Mouse (Mus musculus) forebrain, embryonic 14.5 days (tissue): Measurements from ENCODE around the gene Taf3. TPM values are rescaled to one million over a fixed set of nuclear protein-coding genes. Genes with fewer than 3 reads are reported as not detected.

Experiments used
- ATAC-seq: fragments of 200-750 bp; cut with Nextera tagmentation; 2 replicates; pipeline ENCODE4 v1.8.0; 2017; ENCODE audit warnings: mild to moderate bottlenecking, moderate library complexity
- DNase-seq: peaks from one replicate; pipeline ENCODE4 v3.0.0-alpha.2; 2015; ENCODE audit warnings: low spot score
- H3K27ac ChIP-seq: fragments of 300-500 bp; sonication (generic); 2 replicates; pipeline ENCODE4 v1.5.1; 2014; ENCODE audit warnings: low read depth, mild to moderate bottlenecking, control low read depth, low read length, moderate library complexity
- H3K27me3 ChIP-seq: fragments of 300-500 bp; sonication (generic); replicated peaks from 2 replicates; pipeline ENCODE4 v1.6.1; 2014; ENCODE audit warnings: low read length, control low read depth, mixed read lengths; ENCODE audit not compliant: control insufficient read depth, insufficient read depth
- H3K36me3 ChIP-seq: fragments of 300-500 bp; sonication (generic); 2 replicates; pipeline ENCODE4 v1.6.1; 2014; ENCODE audit warnings: low read length, control low read depth; ENCODE audit not compliant: control insufficient read depth, insufficient read depth
- H3K4me1 ChIP-seq: fragments of 300-500 bp; sonication (generic); 2 replicates; pipeline ENCODE4 v1.6.1; 2014; ENCODE audit warnings: antibody characterized with exemption, low read length, control low read depth; ENCODE audit not compliant: control insufficient read depth, insufficient read depth
- H3K4me2 ChIP-seq: fragments of 300-500 bp; sonication (generic); 2 replicates; pipeline ENCODE4 v1.6.1; 2014; ENCODE audit warnings: mild to moderate bottlenecking, control low read depth, low read length
- H3K4me3 ChIP-seq: fragments of 300-500 bp; sonication (generic); 2 replicates; pipeline ENCODE4 v1.5.1; 2014; ENCODE audit warnings: low read depth, low read length, control low read depth
- H3K9ac ChIP-seq: fragments of 300-500 bp; sonication (generic); 2 replicates; pipeline ENCODE4 v1.6.1; 2014; ENCODE audit warnings: mild to moderate bottlenecking, low read length, control low read depth, moderate library complexity
- H3K9me3 ChIP-seq: fragments of 300-500 bp; sonication (generic); replicated peaks from 2 replicates; pipeline ENCODE4 v1.6.1; 2016; ENCODE audit warnings: low read length, control low read depth, mixed read lengths; ENCODE audit not compliant: control insufficient read depth
- WGBS: fragments of 180-500 bp; shearing (Covaris S2); extraction: QIAGEN DNeasy Blood & Tissue Kit; methylation state at CpG from one replicate; pipeline ENCODE4 v1.1.7; 2014; 5-methylcytosine and 5-hydroxymethylcytosine counted together
- polyA plus RNA-seq: library from polyadenylated mRNA; unstranded; fragments of >200 nt; fragmentation: Nextera tagmentation; extraction: Ambion mirVana; gene quantifications from 2 replicates; pipeline ENCODE4 v1.2.1, GENCODE M21; 2014

Taf3 gene
- polyA plus RNA-seq, 1 experiment from 2014 or later = 10.9 TPM

DNA sequence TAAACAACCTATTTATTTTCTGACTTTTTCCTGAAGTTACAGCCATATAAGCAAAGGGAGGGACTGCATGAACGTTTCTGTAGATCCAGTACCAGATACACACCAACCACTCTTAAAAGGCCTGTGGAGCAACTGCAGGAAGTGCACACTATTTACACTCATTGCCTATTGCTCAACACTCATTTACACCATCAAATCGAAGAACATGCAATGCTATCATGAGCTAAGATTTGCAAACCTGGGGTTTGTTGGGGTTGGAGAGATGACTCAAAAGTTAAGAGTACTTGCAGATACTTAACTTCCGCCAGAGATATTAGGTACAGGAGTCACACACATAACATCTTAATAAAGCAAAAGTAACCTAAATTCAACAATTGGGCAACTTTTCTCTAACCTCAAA lies 76.5 kb downstream of the Taf3 start:
- no peaks in the 10 kb centered on the region for H3K4me1 ChIP-seq
- H3K27ac ChIP-seq = no peak overlapping the region
- no peaks in the 10 kb centered on the region for H3K9me3 ChIP-seq
- no peak for ATAC-seq
- DNase-seq = no peak
- H3K4me3 ChIP-seq = no peak overlapping the region
- no peak overlapping the region for H3K4me2 ChIP-seq
- no peak overlapping the region for H3K9ac ChIP-seq
- H3K36me3 ChIP-seq = no peaks in the 10 kb centered on the region
- 88% methylated on average over 3 of the region's 3 CpGs for WGBS
- H3K27me3 ChIP-seq = no peaks in the 10 kb centered on the region

- Histone ChIP-seq H3K9me3 (no peaks in the 10 kb centered on the region), H3K36me3 (no peaks in the 10 kb centered on the region), H3K4me2 (no peak overlapping the region), H3K4me3 (no peak overlapping the region), H3K27ac (no peak overlapping the region), H3K9ac (no peak overlapping the region), H3K4me1 (no peaks in the 10 kb centered on the region), H3K27me3 (no peaks in the 10 kb centered on the region)
- ATAC-seq (no peak), DNase-seq (no peak)
- WGBS = 98% methylated on average over 3 of the region's 3 CpGs
These were observed 77.8 kb downstream of the Taf3 start for GRCm38 (mm10) chr2:9970579-9970978.

DNA sequence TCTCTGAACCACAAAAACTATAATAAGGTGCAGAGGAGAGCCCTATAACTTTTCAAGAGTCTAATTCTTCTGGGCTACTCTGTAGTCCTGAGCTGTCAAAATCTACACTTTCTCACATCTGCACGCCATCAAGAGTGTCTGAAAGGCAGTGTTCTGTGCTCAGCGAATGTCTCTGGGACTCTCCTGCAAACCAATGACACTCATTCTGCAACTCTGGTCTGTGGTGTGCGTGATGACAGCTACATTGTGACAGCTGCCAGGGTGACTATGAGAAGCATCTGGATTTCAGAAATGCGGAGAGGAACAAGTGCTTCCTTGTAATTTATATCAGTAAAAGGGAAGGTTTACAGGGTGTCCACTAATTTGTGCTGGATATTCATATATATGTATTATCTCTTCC lies 78.2 kb downstream of the Taf3 start:
- Histone ChIP-seq H3K27ac (no peak overlapping the region), H3K4me1 (no peaks in the 10 kb centered on the region), H3K4me3 (no peak overlapping the region), H3K36me3 (no peaks in the 10 kb centered on the region), H3K4me2 (no peak overlapping the region), H3K27me3 (no peaks in the 10 kb centered on the region), H3K9ac (no peak overlapping the region), H3K9me3 (no peaks in the 10 kb centered on the region)
- ATAC-seq (no peak), DNase-seq (no peak)
- WGBS = 88% methylated on average over 4 of the region's 4 CpGs

- WGBS = 88% methylated on average over 5 of the region's 5 CpGs
- ATAC-seq = no peak
- Histone ChIP-seq H3K4me3 (no peak overlapping the region), H3K4me2 (no peak overlapping the region), H3K9ac (no peak overlapping the region), H3K27me3 (no peaks in the 10 kb centered on the region), H3K36me3 (no peaks in the 10 kb centered on the region), H3K27ac (no peak overlapping the region), H3K9me3 (no peaks in the 10 kb centered on the region), H3K4me1 (no peaks in the 10 kb centered on the region)
- no peak for DNase-seq
These were observed 78.7 kb downstream of the Taf3 start for GRCm38 (mm10) chr2:9969734-9970133.

GRCm38 (mm10) chr2:9966634-9967033 lies 81.8 kb downstream of the Taf3 start:
- 86% methylated on average over 1 of the region's 1 CpGs for WGBS
- no peak overlapping the region for H3K9ac ChIP-seq

DNA sequence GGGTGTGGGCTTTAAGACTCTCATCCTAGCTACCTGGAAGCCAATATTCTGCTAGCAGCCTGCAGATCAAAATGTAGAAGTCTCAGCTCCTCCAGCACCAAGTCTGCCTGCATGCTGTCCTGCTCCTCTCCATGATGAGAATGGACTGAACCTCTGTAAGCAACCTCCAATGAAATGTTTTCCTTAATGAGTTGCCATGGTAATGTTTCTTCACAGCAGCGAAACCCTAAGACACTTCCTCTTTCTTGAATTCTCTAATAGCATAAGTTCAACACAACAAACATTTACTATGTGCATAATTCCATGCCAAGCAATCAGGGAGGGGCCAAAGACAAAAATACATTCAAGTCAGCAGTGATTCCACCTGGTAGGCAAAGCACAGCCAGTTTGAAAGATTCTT lies 82.8 kb downstream of the Taf3 start:
- no peaks in the 10 kb centered on the region for H3K4me1 ChIP-seq
- WGBS = 84% methylated on average over 1 of the region's 1 CpGs

More at GRCm38 (mm10) chr2:9966634-9967033, 81.8 kb downstream of the Taf3 start:
- Histone ChIP-seq H3K27ac (no peak overlapping the region), H3K4me1 (no peaks in the 10 kb centered on the region), H3K36me3 (no peaks in the 10 kb centered on the region), H3K9me3 (no peaks in the 10 kb centered on the region), H3K4me2 (no peak overlapping the region), H3K27me3 (no peaks in the 10 kb centered on the region), H3K4me3 (no peak overlapping the region)
- DNase-seq (no peak), ATAC-seq (no peak)

GRCm38 (mm10) chr2:9962871-9963270 lies 85.5 kb downstream of the Taf3 start:
- Histone ChIP-seq H3K9ac (no peak overlapping the region), H3K9me3 (no peaks in the 10 kb centered on the region), H3K27ac (no peak overlapping the region), H3K4me1 (no peaks in the 10 kb centered on the region), H3K27me3 (no peaks in the 10 kb centered on the region), H3K36me3 (no peaks in the 10 kb centered on the region), H3K4me3 (no peak overlapping the region), H3K4me2 (no peak overlapping the region)
- ATAC-seq (no peak), DNase-seq (peak; percentile 47)

More for the DNA sequence above, 82.8 kb downstream of the Taf3 start:
- ATAC-seq (no peak), DNase-seq (no peak)
- H3K36me3 ChIP-seq = no peaks in the 10 kb centered on the region
- no peaks in the 10 kb centered on the region for H3K27me3 ChIP-seq
- no peaks in the 10 kb centered on the region for H3K9me3 ChIP-seq
- no peak overlapping the region for H3K9ac ChIP-seq
- no peak overlapping the region for H3K4me2 ChIP-seq
- H3K27ac ChIP-seq = no peak overlapping the region
- no peak overlapping the region for H3K4me3 ChIP-seq

DNA sequence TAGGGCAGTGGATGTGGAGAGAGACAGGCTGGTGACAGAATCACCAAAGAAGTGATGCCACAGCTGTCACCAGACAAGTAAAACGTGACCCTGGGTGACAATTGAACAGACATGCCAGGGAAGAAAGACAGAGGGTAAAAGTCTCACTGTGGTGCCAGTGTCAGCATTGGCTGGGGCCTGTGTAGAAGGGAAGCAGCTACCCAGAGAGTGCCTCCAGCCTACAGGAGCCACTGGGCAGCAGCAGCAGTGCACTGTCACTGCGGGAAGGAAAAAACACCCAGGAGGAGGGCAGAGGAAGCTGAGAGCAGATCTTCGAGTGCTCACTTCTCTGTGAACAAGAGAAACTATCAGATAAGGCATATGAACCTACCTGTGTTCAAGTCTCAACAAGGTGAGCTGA lies 86.7 kb downstream of the Taf3 start:
- Histone ChIP-seq H3K27ac (no peak overlapping the region), H3K4me1 (no peaks in the 10 kb centered on the region), H3K36me3 (no peaks in the 10 kb centered on the region), H3K4me2 (no peak overlapping the region), H3K27me3 (no peaks in the 10 kb centered on the region), H3K9me3 (no peaks in the 10 kb centered on the region), H3K9ac (no peak overlapping the region), H3K4me3 (no peak overlapping the region)
- 81% methylated on average over 3 of the region's 3 CpGs for WGBS
- no peak for ATAC-seq
- no peak for DNase-seq

- Histone ChIP-seq H3K27ac (no peak overlapping the region), H3K4me3 (no peak overlapping the region), H3K36me3 (no peaks in the 10 kb centered on the region), H3K9me3 (no peaks in the 10 kb centered on the region), H3K9ac (no peak overlapping the region), H3K4me2 (no peak overlapping the region), H3K4me1 (no peaks in the 10 kb centered on the region), H3K27me3 (no peaks in the 10 kb centered on the region)
- DNase-seq (no peak), ATAC-seq (no peak)
- WGBS = 85% methylated on average over 6 of the region's 6 CpGs
These were observed 90.4 kb downstream of the Taf3 start for GRCm38 (mm10) chr2:9958011-9958410.
